Mouse (Mus musculus): ENCODE measurements around the gene Ago3.

DNA sequence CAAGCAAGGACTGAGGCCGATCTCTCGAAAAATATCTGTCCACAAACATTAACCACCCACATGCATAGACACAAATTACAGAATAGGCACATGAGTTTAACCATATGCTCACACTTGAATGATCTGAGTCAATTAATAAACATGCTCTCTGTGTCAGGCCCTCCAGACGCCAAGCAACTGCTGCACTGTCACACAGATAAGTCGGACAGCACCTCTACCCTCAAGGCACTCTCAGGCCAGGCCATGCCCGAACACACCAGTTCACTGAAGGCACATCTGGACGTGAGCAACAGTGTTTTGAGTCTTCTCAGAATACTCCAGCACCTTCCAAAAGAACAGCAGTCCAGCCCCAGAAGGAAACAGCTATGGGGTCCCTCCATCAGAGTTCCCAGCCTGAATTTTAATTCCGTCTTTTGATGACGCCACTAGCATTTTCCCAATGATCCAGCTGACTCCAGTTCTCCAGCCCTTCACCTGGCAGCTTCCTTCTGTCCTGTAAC, 36.9 kb upstream of the Ago3 start:
- TF ChIP-seq CTCF (conservative IDR thresholded peaks at IDR 0.05; ENCODE audit: low read length) (no peak), POU5F1 (IDR thresholded peaks at IDR 0.05; ENCODE audit: borderline replicate concordance, low read length) (no peak)

Data from E14TG2a.4 (cell line).